Mouse (Mus musculus) urinary bladder, postnatal 14 days (tissue): ENCODE data around the gene Ago4.
"Not testable (repeated sequence)": the region's sequence is repeated elsewhere in the genome, so short reads cannot be mapped to it uniquely, and the experiment has no call there.

ENCODE experiments used
- DNase-seq: peaks from one replicate; pipeline ENCODE4 v3.0.0; 2021; ENCODE audit warnings: low spot score

The Ago4 gene

DNA sequence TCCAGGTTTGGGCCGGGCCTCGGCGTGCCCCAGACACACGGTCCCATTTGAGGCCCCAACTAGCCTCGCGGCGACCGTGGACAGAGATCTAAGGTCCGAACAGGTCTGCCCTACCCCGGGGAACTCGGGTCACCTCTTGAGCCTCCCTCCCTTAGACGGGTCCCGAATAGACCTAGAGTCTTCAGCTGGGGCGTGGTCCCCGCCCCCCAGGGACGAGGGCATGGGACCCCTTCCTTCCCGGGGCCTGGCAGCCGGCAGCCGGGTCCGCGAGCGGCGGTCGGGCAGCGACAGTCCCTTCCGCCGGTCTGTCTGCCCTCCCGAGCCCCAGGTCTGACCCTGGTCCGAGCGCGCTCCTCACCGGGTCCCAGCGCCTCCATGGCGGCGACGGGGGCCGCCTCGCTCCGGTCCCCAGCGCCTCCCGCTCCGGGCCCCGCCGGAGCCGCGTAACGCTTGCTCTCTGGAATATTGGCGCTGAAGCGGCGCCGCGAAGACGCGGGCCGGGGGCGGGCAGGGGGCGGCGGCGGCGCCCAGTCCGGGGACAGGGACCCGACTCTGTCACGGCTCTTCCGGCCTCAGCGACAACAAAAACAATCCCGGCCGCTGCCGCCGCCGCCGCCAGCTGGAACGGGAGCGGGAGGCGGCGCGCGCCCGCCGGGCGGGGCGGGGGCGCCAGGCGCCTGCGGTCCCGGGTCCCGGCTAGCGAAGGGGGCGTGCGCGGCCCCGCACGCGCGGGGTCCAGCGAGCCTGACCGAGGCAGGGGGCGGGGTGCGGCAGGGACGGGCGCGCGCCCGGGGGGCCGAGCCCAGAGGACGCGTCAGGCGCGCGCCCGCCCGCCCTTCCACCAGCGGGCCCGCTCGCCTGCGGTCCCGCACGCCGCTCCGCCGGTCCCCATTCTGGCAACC is at the start of gene Ago4:
Gene Ago4 (minus strand): TSS at position 646 of the 902 bp plus-strand sequence.
- peak; percentile 51 for DNase-seq

DNA sequence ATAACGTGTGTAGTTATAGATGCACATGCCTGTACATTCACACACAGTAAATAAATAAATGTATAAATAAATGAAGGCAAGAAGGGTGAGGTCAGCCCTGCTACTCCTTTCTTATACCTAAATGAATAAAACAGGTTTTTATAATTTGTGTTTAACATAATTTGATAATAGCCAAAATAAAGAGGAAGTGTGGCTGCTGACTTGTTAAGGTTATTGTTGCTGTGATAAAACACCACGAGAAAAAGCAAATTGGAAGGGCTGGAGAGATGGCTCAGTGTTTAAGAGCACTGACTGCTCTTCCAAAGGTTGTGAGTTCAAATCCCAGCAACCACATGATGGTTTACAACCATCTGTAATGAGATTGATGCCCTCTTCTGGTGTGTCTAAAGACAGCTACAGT is 45.8 kb upstream of the Ago4 start:
- no peak for DNase-seq

DNA sequence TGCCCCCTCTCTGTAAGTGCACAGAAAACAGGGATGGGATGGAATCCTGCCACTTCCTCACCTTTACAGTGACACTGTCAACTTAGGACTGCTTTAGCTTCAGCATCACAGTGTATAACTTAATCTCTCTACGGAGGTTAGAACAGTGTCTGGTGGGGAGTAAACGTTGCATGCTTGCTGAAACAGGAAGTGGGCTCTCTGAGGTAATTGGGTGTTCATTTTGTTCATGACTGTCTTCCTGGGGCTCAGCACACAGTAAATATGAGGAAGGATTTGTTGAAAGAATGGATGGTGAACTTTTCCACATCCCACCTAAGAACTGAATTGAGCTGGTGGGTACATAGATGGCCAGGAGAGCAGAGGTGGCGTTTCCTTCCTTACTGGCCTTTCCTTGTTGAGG is 44.6 kb upstream of the Ago4 start:
- DNase-seq, result no peak

DNA sequence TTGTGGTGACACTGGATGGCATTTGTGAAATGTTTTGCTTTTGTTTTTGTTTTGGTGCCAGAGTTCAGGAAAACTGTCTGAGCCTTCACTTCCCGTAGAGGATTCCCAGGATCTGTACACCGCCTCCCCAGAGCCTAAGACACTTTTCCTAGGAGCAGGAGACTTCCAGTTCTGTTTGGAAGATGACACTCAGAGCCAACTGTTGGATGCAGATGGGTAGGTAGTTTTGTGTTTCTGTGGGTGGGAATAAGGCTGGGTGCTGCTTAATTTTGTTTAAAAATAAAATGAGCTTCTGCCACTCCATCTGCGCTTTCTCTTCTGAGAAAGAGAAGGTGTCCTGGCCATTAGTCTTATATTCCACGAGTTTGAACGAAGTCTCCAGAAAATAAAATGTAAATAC is 43.0 kb upstream of the Ago4 start:
- DNase-seq, result no peak

GRCm38 (mm10) chr4:126569783-126570182 is 36.5 kb upstream of the Ago4 start:
- DNase-seq, result no peak

DNA sequence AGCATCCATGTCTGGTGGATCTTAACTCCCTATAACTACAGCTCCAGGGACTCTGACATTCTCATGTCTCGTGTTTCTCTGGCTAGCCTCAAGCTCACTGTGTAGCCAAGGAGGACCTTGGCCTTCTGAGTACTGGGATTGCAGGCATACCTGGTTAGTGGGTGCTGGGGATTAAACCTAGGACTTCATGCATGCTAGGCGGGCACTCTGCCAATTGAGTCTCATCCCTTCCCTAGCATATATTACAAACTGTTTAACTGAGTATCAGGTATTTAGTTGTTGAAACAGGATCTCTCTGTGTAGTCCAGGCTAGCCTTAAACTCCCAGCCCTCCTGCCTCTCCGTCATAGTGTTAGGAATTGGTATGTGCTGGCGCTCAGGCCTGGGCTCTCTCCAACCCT is 34.0 kb upstream of the Ago4 start:
- no peak for DNase-seq

DNA sequence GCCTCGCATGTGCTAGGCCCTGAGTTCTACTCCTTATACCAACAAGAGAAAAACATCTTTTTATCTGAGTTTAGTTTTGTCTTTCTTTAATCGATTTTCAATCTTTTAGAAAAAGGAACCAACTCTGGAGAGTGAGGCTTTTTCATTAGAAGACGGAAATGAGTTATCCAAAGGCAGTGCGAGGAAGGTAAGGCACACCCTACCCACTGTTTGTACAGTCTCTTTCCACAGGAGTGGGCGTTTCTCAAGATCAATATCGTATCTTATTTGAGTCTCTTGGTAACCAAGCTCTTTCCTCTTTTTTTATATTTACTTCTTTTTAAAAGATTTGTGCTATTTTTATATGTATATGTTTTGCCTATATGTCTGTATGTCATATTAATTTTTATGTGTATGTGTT is 30.5 kb upstream of the Ago4 start:
- DNase-seq, result no peak

GRCm38 (mm10) chr4:126556809-126557711 is 23.8 kb upstream of the Ago4 start, which contains the start of gene Clspn:
Gene Clspn, plus strand, starts transcription at chr4:126556935.
- DNase-seq, result peak; percentile 90

DNA sequence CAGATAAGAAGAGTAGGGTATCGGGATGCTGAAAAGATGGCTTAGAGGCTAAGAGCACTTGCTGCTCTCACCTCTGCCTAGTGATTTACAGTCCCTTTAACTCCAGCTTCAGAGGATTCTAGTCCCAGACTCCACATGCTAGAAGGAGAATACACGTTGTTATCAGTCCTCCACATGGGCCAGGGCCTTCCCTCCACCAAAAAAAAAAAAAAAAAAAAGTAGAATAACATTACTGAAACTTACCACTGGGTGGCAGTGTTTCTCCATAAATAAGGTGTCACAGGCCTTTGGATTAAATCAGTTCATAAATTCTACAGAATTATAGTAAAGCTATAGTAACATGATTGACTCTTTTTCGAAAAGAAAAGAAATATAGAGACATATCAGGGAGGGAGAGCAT is 21.2 kb upstream of the Ago4 start:
- no peak for DNase-seq

GRCm38 (mm10) chr4:126553685-126554084 is 20.4 kb upstream of the Ago4 start:
- no peak for DNase-seq

DNA sequence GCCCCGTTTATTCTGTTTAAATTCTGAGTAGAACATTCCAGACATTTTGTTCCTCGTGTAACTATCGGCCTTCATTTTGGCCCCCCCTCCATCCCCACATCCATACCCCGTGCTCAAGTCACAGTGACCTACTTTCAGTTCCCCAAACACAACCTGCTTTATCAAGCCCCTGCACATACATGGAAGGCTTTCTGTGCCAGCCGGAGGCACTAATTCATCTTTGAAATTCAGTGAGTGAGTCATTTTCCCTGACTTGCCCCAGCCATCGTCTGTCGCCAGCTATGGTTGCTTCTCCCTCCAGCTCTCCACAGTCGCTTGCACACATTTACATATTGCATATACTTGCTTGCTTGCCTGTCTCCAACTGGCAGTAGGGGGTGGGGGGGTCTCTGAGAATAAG is 19.8 kb upstream of the Ago4 start:
- no peak for DNase-seq

DNA sequence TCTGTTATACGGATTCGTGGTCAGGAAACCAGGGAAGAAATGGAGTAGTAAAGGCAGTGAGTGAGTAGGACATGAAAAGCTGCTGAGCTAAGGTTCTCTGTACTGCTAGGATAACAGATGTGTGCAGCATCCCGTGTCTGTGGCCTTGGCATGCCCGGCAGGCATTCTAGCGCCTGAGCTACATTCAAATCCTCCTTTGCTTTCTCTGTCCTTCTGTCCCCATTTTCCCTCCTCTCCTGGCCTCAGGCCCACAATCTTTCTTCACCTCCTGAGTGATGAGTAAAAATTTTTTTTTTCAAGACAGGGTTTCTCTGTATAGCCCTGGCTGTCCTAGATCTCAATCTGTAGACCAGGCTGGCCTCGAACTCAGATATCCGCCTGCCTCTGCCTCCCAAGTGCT is 18.9 kb upstream of the Ago4 start:
- no peak for DNase-seq

GRCm38 (mm10) chr4:126546183-126546582 is 12.9 kb upstream of the Ago4 start:
- DNase-seq, result no peak

DNA sequence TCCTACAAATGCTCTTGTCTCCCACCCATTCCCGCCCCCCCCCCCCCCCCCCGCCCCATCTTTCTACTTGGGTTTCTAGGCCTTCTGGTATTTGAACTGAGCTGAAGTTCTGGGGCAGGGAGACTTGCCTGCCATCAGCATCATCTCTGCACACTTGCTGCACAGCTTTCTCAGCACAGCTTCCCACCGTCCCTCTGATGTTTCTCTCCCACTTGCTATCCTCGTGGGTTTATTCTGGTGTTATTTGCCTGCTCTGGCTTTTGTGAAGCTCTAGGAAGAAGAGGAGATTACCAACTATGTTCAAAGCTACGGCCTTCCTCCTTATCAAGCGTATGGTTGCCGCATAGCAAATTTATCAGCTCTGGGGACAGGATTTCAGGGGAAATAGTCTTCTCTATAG is 12.4 kb upstream of the Ago4 start:
- no peak for DNase-seq

- DNase-seq, result no peak
Measured at GRCm38 (mm10) chr4:126545016-126545415, 11.7 kb upstream of the Ago4 start.

DNA sequence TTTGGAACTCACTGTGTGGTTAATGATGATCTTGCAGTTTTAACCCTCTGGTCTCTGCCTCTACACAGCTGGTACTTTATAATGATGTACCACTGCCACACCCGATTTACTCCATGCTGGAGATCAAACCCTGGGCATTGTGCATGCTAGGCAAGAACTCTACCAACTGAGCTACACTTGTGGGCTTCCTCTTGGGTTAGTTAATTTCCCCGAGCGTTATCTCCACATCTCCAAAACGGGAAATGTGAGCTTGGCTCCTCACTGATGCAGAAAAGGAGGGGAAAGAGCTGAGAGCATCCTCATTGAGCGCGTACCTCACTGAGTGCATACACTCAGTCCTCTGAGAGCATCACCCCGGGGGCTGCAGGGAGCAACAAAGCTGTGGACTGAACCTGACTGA is 9.6 kb upstream of the Ago4 start:
- DNase-seq, result no peak

DNA sequence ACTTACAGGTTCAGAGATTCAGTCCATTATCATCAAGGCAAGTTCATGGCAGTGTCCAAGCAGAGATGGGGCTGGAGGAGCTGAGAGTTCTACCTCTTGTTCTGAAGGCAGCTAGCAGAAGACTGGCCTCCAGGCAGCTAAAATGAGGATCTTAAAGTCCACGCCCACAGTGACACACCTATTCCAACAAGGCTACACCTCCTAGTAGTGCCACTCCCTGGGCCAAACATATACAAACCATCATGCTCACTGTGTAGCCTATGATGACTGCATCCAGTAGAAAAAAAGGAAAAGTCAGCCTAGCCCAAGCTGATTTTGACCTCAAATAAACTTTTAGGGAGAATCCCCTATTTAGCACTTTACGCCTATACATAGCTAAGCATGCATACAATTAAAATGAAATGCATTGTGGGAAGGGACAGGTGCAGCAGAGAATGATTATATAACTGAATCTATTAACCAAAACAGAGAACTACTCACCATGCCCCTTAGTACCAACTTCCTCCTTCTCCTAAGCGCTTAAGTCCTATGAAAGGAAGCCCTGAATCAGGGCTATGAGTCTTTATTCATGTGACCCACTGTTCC is 7.3 kb upstream of the Ago4 start:
- DNase-seq, result no peak

DNA sequence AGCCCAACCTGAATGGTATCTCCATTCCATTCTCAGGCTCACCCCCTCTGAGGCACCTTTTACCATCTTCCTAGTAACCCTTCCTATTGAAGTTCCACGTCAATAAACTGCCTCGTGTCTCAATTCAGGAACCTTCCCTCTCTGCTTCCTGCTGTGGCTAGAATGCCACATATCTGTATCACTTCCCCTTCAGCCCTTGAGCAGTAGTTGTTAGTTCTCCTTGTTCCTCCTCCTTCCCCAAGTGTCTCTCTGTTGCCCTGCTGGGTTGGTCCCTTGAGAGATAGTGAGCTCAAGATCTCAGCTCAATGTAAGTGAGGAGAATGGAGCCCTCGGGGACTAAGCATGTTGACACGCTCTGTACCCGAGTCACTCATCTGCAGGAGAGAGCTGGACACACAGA is 3.6 kb upstream of the Ago4 start:
- no peak for DNase-seq

DNA sequence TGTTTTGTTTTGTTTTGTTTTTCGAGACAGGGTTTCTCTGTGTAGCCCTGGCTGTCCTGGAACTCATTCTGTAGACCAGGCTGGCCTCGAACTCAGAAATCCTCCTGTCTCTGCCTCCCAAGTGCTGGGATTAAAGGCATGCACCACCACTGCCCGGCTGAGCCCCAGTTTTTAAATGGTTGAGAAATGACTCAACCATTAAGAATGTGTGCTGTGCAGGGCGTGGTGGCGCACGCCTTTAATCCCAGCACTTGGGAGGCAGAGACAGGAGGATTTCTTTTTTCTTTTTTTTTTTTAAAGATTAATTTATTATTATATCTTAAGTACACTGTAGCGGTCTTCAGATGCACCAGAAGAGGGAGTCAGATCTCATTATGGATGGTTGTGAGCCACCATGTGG is 2.4 kb upstream of the Ago4 start:
- DNase-seq, result not testable (repeated sequence)

- DNase-seq, result no peak
Measured at GRCm38 (mm10) chr4:126533729-126534070, 428 bp upstream of the Ago4 start.

DNA sequence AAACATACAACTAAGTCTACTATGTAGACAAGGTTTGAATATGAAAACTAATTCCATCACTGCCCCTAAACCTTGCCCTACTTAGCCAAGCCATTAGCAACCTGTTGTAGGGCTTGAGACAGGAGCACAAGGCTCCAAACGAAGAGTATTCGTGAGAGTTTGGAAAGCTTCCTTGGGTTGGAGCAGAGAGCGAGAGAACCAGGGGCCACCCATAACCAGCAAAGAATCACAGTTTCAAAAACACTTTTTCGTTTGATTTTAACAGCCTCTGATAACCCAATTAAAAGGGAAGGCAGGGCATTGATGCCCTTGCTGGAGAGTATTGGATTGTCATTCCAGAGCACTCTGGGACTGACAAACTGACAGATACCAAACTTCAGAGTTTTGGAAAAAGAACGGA is 980 bp downstream of the Ago4 start:
- no peak for DNase-seq

DNA sequence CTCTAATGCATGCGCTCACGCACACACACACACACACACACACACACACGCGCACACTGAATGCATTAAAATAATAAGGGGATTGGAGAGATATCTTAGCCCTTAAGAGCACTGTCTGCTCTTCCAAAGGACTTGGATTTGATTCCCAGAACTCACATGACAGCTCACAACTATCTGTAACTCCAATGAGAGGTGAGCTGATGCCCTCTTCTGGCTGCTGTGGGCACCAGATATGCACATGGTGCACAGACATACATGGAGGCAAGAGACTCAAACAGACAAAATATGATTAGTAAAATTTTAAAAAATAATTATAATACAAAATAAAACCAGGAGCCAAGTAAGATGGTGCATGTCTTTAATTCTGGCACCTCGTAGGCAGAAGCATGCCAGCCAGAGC is 6.4 kb downstream of the Ago4 start:
- DNase-seq, result no peak

DNA sequence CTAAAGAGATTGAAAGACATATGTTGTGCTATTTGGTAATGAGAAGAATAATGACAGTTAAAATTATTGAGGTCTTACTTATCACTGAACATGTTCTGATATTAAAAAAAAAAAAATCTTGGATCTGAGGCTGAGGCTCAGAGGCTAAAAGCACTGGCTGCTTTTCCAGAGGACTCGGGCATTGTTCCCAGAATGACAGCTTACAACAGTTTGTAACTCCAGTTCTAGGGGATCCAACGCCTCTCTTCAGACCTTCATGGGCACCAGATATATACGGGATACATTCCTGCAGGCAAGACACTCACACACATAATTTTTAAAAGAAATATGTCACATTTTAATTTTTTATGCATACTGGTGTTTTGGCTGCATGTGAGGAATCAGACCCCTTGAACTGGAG is 7.1 kb downstream of the Ago4 start:
- DNase-seq, result no peak
